Comparison of ENCODE assay signal across 17 mouse cellular contexts in genomic region chr9:22811931-22812330, GRCm38 (mm10).
"Had no signal": no experiment of that assay in that cellular context is flagged by ENCODE, and none has a peak within 500 bp of the region (broad histone marks: within the 10 kb centered on the region; RNA-seq: fewer than 3 reads in every experiment).

No protein-coding gene starts in this region.

- H3K27me3 ChIP-seq: kidney, embryonic 15.5 days; liver, embryonic 15.5 days; midbrain, embryonic 15.5 days; neural tube, embryonic 12.5 days; neural tube, embryonic 15.5 days had no signal

- H3K27ac ChIP-seq: kidney, embryonic 15.5 days; left cerebral cortex, adult 2 months; liver, embryonic 15.5 days; midbrain, embryonic 12.5 days; midbrain, embryonic 15.5 days; neural tube, embryonic 12.5 days; neural tube, embryonic 15.5 days had no signal

- H3K4me2 ChIP-seq: kidney, embryonic 15.5 days; liver, embryonic 15.5 days; midbrain, embryonic 12.5 days; midbrain, embryonic 15.5 days; neural tube, embryonic 12.5 days; neural tube, embryonic 15.5 days had no signal

- H3K36me3 ChIP-seq: kidney, embryonic 15.5 days; liver, embryonic 15.5 days; midbrain, embryonic 12.5 days; midbrain, embryonic 15.5 days; neural tube, embryonic 12.5 days; neural tube, embryonic 15.5 days had no signal

- DNase-seq: kidney, adult 8-10 months; kidney, postnatal 10 days; kidney, postnatal 36 days; layer of hippocampus, postnatal 36 days; lung, adult 2 months; lung, postnatal 14 days; lung, postnatal 4 days; retina, postnatal 1 day; thymus, adult 18-20 months; thymus, postnatal 36 days had no signal

- ATAC-seq: midbrain, embryonic 15.5 days had no signal

- H3K4me1 ChIP-seq: midbrain, embryonic 12.5 days; midbrain, embryonic 15.5 days; neural tube, embryonic 12.5 days had no signal

- H3K9ac ChIP-seq: kidney, embryonic 15.5 days; liver, embryonic 15.5 days; midbrain, embryonic 12.5 days; midbrain, embryonic 15.5 days; neural tube, embryonic 12.5 days; neural tube, embryonic 15.5 days had no signal

- H3K9me3 ChIP-seq: kidney, embryonic 15.5 days; liver, embryonic 15.5 days; midbrain, embryonic 12.5 days; midbrain, embryonic 15.5 days; neural tube, embryonic 12.5 days; neural tube, embryonic 15.5 days had no signal

- H3K4me3 ChIP-seq: kidney, embryonic 15.5 days; left cerebral cortex, adult 2 months; liver, embryonic 15.5 days; midbrain, embryonic 12.5 days; midbrain, embryonic 15.5 days; neural tube, embryonic 12.5 days; neural tube, embryonic 15.5 days had no signal
